Mouse (Mus musculus): ENCODE measurements at regions not wholly inside any gene's neighbourhood (a gene's known extent, or its start where the extent isn't known, plus 50 kb on each side); places are given as distances from the start of the nearest gene placed in this dataset.

DNA sequence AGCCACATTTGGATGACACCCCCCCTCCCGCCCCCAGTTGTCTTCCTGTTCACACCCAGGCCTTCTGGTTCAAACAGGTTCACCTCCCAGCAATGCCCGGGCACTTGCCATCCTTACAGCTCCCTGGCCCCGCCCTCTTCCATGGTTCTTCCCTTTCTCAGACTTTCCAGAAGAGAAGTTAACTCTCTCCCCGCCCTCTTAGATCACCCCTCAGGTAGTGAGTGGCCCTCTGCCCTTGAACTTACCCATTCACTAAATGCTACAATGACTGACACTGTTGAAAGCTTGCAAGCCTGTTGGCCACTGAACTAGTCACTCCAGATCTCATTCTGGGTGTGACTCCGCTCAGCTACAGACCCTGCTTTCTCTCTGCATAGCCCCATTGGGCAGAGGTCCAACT is 99.1 kb downstream of the Btc start:
- TF ChIP-seq CTCF (IDR thresholded peaks at IDR 0.05; ENCODE audit: control insufficient read depth, insufficient read depth, insufficient replicate concordance, low read depth, low read length) (no peak), POLR2A (IDR thresholded peaks at IDR 0.05; ENCODE audit: control insufficient read depth, low read depth, low read length) (no peak)
